Mouse (Mus musculus): ENCODE results near the gene Tmem79.
"Not testable (repeated sequence)": the region's sequence is repeated elsewhere in the genome, so short reads cannot be mapped to it uniquely, and the experiment has no call there.

Tmem79 gene

GRCm38 (mm10) chr3:88285565-88285895 lies 50.4 kb downstream of the Tmem79 start:
- not testable (repeated sequence) for DNase-seq (ENCODE audit: low spot score in 2 of 2)

DNA sequence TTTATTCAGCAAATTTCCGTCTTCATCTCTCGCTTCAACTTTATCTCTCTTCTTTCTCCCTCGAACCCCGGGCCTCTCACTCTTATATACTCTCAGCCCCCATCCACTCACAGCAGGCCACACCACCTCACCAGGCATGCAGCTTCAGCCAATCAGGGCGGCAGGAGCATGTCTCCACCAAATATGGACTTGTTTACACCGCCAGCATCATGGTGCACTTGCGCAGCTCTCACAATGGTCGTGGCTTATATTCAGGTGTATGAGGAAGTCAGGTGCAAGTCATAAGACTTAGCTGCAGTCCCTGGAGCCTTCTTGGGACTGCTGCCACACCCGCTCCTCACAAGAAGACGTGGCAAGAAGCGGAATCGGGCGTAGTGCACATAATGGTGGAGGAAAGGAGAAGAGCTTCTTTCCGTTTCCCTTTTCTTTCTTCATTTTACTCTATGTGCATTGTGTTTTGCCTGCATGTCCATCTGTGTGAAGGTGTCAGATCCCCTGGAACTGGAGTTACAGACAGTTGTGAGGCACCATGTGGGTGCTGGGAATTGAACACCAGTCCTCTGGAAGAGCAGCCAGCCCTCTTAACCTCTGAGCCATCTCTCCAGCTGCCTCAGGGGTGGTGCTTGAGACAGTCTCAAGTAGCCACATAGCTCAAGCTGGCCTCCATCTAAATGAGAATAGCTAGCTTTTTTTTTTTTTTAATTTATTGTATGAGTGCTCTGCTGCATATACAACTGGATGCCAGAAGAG lies 51.0 kb downstream of the Tmem79 start:
- DNase-seq (ENCODE audit: low spot score in 2 of 2) = not testable (repeated sequence)

DNA sequence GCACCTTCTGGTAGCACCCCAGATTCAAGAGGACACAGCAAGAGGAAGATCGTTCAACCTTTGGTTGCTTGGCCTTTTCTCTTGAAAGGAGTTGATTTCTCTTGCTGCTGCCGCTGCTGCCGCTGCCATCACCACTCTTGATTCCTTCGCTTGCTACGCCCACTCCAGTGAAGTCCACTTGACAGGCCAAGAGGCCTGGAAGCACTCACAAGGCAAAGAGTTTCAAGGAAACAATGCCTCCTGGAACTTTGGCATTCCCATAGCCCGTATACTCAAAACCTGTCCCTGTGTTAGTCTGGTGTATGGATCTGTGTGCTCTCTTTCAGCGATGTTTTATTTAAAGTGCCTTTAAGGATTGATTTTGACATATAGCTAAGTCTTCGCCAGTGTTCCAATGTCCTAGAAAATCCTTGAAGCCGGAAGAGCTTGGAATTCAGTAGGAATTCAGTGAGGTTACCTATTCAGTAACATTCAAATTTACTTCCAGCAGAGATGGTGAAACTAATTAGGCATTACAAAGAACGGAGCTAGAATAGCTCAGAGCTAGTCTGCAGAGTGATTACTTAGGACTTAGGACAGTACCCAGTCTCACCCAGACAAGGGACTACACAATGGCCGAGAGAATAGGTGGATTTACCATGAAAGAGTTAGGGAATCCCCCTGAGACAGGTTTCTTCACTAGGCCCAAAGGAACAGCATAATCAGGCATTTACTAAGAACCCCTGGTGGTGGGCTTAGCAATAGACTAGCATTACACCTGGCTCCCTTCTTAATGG lies 54.6 kb downstream of the Tmem79 start:
- not testable (repeated sequence) for DNase-seq (ENCODE audit: low spot score in 2 of 2)

DNA sequence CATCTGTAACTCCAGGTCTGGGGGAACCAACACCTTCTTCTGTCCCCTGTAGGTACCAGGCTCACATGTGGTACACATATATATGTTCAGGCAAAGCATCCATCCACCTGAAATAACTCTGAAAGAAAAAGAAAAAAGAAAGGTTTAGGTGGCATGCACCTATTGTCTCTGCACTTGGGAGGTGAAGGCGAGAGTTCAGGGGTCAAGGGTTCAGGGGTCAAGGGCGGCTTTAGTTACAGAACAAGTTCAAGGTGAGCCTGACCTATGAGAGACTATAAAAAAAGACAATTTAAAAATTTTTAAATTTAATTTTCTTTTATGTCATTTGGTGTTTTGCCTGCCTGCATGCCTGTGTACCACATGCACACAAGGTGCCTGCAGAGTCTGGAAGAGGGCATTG lies 55.9 kb downstream of the Tmem79 start:
- no peak for DNase-seq (ENCODE audit: low spot score in 2 of 2)
